Mouse (Mus musculus) myocyte (in vitro differentiated cells): Measurements from ENCODE around the gene Trpm1. TPM values are rescaled to one million over a fixed set of nuclear protein-coding genes. Genes with fewer than 3 reads are reported as not detected.

ENCODE experiments used
- H3K27me3 ChIP-seq: one replicate; pipeline ENCODE4 v1.6.1; 2011; ENCODE audit not compliant: control insufficient read depth, insufficient read depth, insufficient read length
- H3K36me3 ChIP-seq: one replicate; pipeline ENCODE4 v1.6.1; 2011; ENCODE audit not compliant: control insufficient read depth, insufficient read depth
- H3K4me2 ChIP-seq: one replicate; pipeline ENCODE4 v1.6.1; 2011; ENCODE audit warnings: low read depth, control low read depth
- H3K4me3 ChIP-seq: one replicate; pipeline ENCODE4 v1.5.1; 2011; ENCODE audit warnings: mild to moderate bottlenecking, control low read depth, moderate library complexity
- H3K79me2 ChIP-seq: one replicate; pipeline ENCODE4 v1.6.1; 2011; ENCODE audit not compliant: control insufficient read depth, insufficient read depth
- H3ac ChIP-seq: one replicate; pipeline ENCODE4 v1.6.1; 2011; ENCODE audit not compliant: control insufficient read depth, insufficient read length
- CEBPB ChIP-seq: IDR thresholded peaks from 2 replicates; pipeline ENCODE4 v1.6.1; 2011; ENCODE audit warnings: mild to moderate bottlenecking, moderate library complexity; ENCODE audit not compliant: poor library complexity, insufficient read depth, severe bottlenecking
- E2F4 ChIP-seq: IDR thresholded peaks from one replicate; pipeline ENCODE4 v1.6.1; 2011; ENCODE audit warnings: mild to moderate bottlenecking, control low read depth, moderate library complexity; ENCODE audit not compliant: insufficient read depth
- MAX ChIP-seq: IDR thresholded peaks from one replicate; pipeline ENCODE4 v1.6.1; 2011; ENCODE audit warnings: low read depth, mild to moderate bottlenecking, control low read depth
- MYOD1 ChIP-seq, 3 experiments: IDR thresholded peaks; one replicate each; pipeline ENCODE4 v1.6.1; 2011; ENCODE audit warnings: control low read depth in 2 of 3, low read depth in 2 of 3, mild to moderate bottlenecking in 2 of 3, moderate library complexity in 1 of 3; ENCODE audit not compliant: insufficient read length in 2 of 3, control insufficient read depth in 1 of 3
- MYOG ChIP-seq, 3 experiments: IDR thresholded peaks; one replicate each; pipeline ENCODE4 v1.6.1; 2011; ENCODE audit warnings: control low read depth in 2 of 3, low read depth in 2 of 3, mild to moderate bottlenecking in 2 of 3; ENCODE audit not compliant: insufficient read length in 2 of 3, control insufficient read depth in 1 of 3, insufficient read depth in 1 of 3
- POLR2A ChIP-seq: IDR thresholded peaks from one replicate; pipeline ENCODE4 v1.6.1; 2011; ENCODE audit warnings: low read depth, mild to moderate bottlenecking, control low read depth, moderate library complexity; ENCODE audit not compliant: insufficient read length
- POLR2AphosphoS2 ChIP-seq: IDR thresholded peaks from one replicate; pipeline ENCODE4 v1.6.1; 2011; ENCODE audit warnings: low read depth, control low read depth; ENCODE audit not compliant: insufficient read length
- REST ChIP-seq: IDR thresholded peaks from one replicate; pipeline ENCODE4 v1.6.1; 2011; ENCODE audit warnings: mild to moderate bottlenecking, control low read depth, moderate library complexity; ENCODE audit not compliant: insufficient read depth, insufficient read length
- SRF ChIP-seq: IDR thresholded peaks from one replicate; pipeline ENCODE4 v1.6.1; 2011; ENCODE audit warnings: low read depth; ENCODE audit not compliant: control insufficient read depth, insufficient read length
- TCF12 ChIP-seq: IDR thresholded peaks from one replicate; pipeline ENCODE4 v1.6.1; 2011; ENCODE audit warnings: mild to moderate bottlenecking, control low read depth; ENCODE audit not compliant: poor library complexity, insufficient read depth, severe bottlenecking
- TCF3 ChIP-seq: IDR thresholded peaks from one replicate; pipeline ENCODE4 v1.6.1; 2011; ENCODE audit warnings: low read depth, control low read depth; ENCODE audit not compliant: insufficient read length
- USF1 ChIP-seq: IDR thresholded peaks from one replicate; pipeline ENCODE4 v1.6.1; 2011; ENCODE audit warnings: low read depth, mild to moderate bottlenecking, control low read depth, moderate library complexity
- polyA plus RNA-seq: library from polyadenylated mRNA; unstranded; fragments of >200 nt; fragmentation: generic; extraction: Trizol; gene quantifications from one replicate; pipeline ENCODE4 v1.2.1, GENCODE M21; 2012; ENCODE audit warnings: missing spikeins

Trpm1 gene
- polyA plus RNA-seq, 1 experiment, result 0.17 TPM

- Histone ChIP-seq H3ac (no peak overlapping the region), H3K4me3 (no peak overlapping the region), H3K27me3 (no peaks in the 10 kb centered on the region), H3K36me3 (no peaks in the 10 kb centered on the region), H3K79me2 (no peaks in the 10 kb centered on the region), H3K4me2 (peak overlapping the region; percentile 45)
- TF ChIP-seq MYOG (IDR thresholded peaks at IDR 0.05; ENCODE audit: control insufficient read depth in 1 of 3, insufficient read depth in 1 of 3, insufficient read length in 2 of 3, low read depth in 2 of 3) (peak; percentile 67 to 91 (median 88)), MYOD1 (IDR thresholded peaks at IDR 0.05; ENCODE audit: control insufficient read depth in 1 of 3, insufficient read length in 2 of 3, low read depth in 2 of 3) (peak; percentile 8 to 93 (median 68)), CEBPB (no peak), TCF12 (peak; percentile 13)
Observed at GRCm38 (mm10) chr7:64265502-64266279, 112.1 kb downstream of the Trpm1 start.

- no peak for TF ChIP-seq E2F4
- no peak for TF ChIP-seq REST
- no peak for TF ChIP-seq TCF12
- no peak for TF ChIP-seq TCF3
- TF ChIP-seq MAX, result no peak
- TF ChIP-seq USF1, result no peak
- TF ChIP-seq POLR2A, result no peak
- TF ChIP-seq SRF, result no peak
- no peak for TF ChIP-seq POLR2AphosphoS2
- Histone ChIP-seq H3K36me3 (no peaks in the 10 kb centered on the region), H3K27me3 (no peaks in the 10 kb centered on the region), H3K79me2 (no peaks in the 10 kb centered on the region), H3K4me2 (no peak overlapping the region), H3ac (no peak overlapping the region), H3K4me3 (no peak overlapping the region)
Observed at GRCm38 (mm10) chr7:64266587-64266986, 113.0 kb downstream of the Trpm1 start.

- H3K4me3 ChIP-seq, result no peak overlapping the region
- H3ac ChIP-seq, result no peak overlapping the region
- no peaks in the 10 kb centered on the region for H3K79me2 ChIP-seq
- no peak overlapping the region for H3K4me2 ChIP-seq
- TF ChIP-seq POLR2AphosphoS2 (no peak), SRF (no peak), MYOD1 (IDR thresholded peaks at IDR 0.05; ENCODE audit: control insufficient read depth in 1 of 3, insufficient read length in 2 of 3, low read depth in 2 of 3) (no peak), CEBPB (no peak)
- no peaks in the 10 kb centered on the region for H3K27me3 ChIP-seq
- H3K36me3 ChIP-seq, result no peaks in the 10 kb centered on the region
Observed at GRCm38 (mm10) chr7:64271926-64272325, 118.3 kb downstream of the Trpm1 start.

- H3K4me2 ChIP-seq, result no peak overlapping the region
Observed at GRCm38 (mm10) chr7:64275518-64275917, 121.9 kb downstream of the Trpm1 start.

GRCm38 (mm10) chr7:64276921-64277320, 123.3 kb downstream of the Trpm1 start:
- Histone ChIP-seq H3ac (no peak overlapping the region), H3K4me3 (no peak overlapping the region), H3K27me3 (no peaks in the 10 kb centered on the region), H3K36me3 (no peaks in the 10 kb centered on the region), H3K4me2 (peak overlapping the region; percentile 73), H3K79me2 (no peaks in the 10 kb centered on the region)
- peak; percentile 51 for TF ChIP-seq MAX
- TF ChIP-seq TCF3, result no peak

More at GRCm38 (mm10) chr7:64275518-64275917, 121.9 kb downstream of the Trpm1 start:
- Histone ChIP-seq H3ac (no peak overlapping the region), H3K36me3 (no peaks in the 10 kb centered on the region), H3K79me2 (no peaks in the 10 kb centered on the region), H3K4me3 (no peak overlapping the region), H3K27me3 (no peaks in the 10 kb centered on the region)
- TF ChIP-seq TCF3 (no peak), MAX (no peak), REST (no peak), TCF12 (no peak), MYOD1 (IDR thresholded peaks at IDR 0.05; ENCODE audit: control insufficient read depth in 1 of 3, insufficient read length in 2 of 3, low read depth in 2 of 3) (no peak)

- no peaks in the 10 kb centered on the region for H3K36me3 ChIP-seq
- no peaks in the 10 kb centered on the region for H3K27me3 ChIP-seq
- H3K4me3 ChIP-seq, result no peak overlapping the region
- no peak overlapping the region for H3K4me2 ChIP-seq
- H3K79me2 ChIP-seq, result no peaks in the 10 kb centered on the region
- H3ac ChIP-seq, result no peak overlapping the region
- TF ChIP-seq REST (no peak), POLR2A (no peak), MYOG (IDR thresholded peaks at IDR 0.05; ENCODE audit: control insufficient read depth in 1 of 3, insufficient read depth in 1 of 3, insufficient read length in 2 of 3, low read depth in 2 of 3) (no peak), MYOD1 (IDR thresholded peaks at IDR 0.05; ENCODE audit: control insufficient read depth in 1 of 3, insufficient read length in 2 of 3, low read depth in 2 of 3) (no peak), MAX (no peak), TCF12 (no peak), TCF3 (no peak), E2F4 (no peak), CEBPB (no peak), POLR2AphosphoS2 (no peak), SRF (no peak), USF1 (no peak)
Observed at GRCm38 (mm10) chr7:64278526-64278925, 124.9 kb downstream of the Trpm1 start.
